Mouse (Mus musculus): ENCODE measurements at regions not wholly inside any gene's neighbourhood (a gene's known extent, or its start where the extent isn't known, plus 50 kb on each side); places are given as distances from the start of the nearest gene placed in this dataset.

GRCm38 (mm10) chr3:61849317-61849716, 483.6 kb upstream of the B430305J03Rik start:
- DNase-seq (ENCODE audit: low spot score), result no peak

GRCm38 (mm10) chr3:61846703-61847102, 481.0 kb upstream of the B430305J03Rik start:
- DNase-seq (ENCODE audit: low spot score), result no peak

GRCm38 (mm10) chr3:61839355-61840009, 473.7 kb upstream of the B430305J03Rik start:
- DNase-seq (ENCODE audit: low spot score), result peak; percentile 12

GRCm38 (mm10) chr3:61816807-61817206, 451.1 kb upstream of the B430305J03Rik start:
- DNase-seq (ENCODE audit: low spot score), result no peak

GRCm38 (mm10) chr3:61796021-61796420, 430.3 kb upstream of the B430305J03Rik start:
- no peak for DNase-seq (ENCODE audit: low spot score)

GRCm38 (mm10) chr3:61790674-61791073, 424.9 kb upstream of the B430305J03Rik start:
- DNase-seq (ENCODE audit: low spot score), result no peak
